Mouse (Mus musculus) CH12.LX (cell line): Measurements from ENCODE around the gene Stox2. TPM values are rescaled to one million over a fixed set of nuclear protein-coding genes. Genes with fewer than 3 reads are reported as not detected.

Experiments
- DNase-seq: peaks from one replicate; pipeline ENCODE4 v3.0.0-alpha.2; 2013; ENCODE audit errors: extremely low read depth
- H3K27ac ChIP-seq: 2 replicates; pipeline ENCODE4 v1.5.1; 2012; ENCODE audit warnings: low read depth, mild to moderate bottlenecking, control low read depth, moderate library complexity; ENCODE audit not compliant: insufficient read depth
- H3K27me3 ChIP-seq: replicated peaks from 2 replicates; pipeline ENCODE3; 2012; ENCODE audit warnings: inconsistent platforms
- H3K36me3 ChIP-seq, 2 experiments: replicated peaks in 1 of 2; 2 replicates each; pipeline versions ENCODE3 to v1.6.1; 2012; ENCODE audit warnings: inconsistent platforms in 1 of 2, low read length in 1 of 2, mild to moderate bottlenecking in 1 of 2, mixed read lengths in 1 of 2, moderate library complexity in 1 of 2; ENCODE audit not compliant: control insufficient read depth in 1 of 2, insufficient read depth in 1 of 2
- H3K4me1 ChIP-seq, 2 experiments: 2 replicates each; pipeline ENCODE4 v1.6.1; 2012; ENCODE audit warnings: inconsistent platforms in 1 of 2, moderate library complexity in 1 of 2; ENCODE audit not compliant: insufficient read depth in 2 of 2, control insufficient read depth in 1 of 2
- H3K4me2 ChIP-seq: 2 replicates; pipeline ENCODE4 v1.6.1; 2012; ENCODE audit warnings: low read depth, mild to moderate bottlenecking, control low read depth; ENCODE audit not compliant: poor library complexity, insufficient read depth, severe bottlenecking
- H3K4me3 ChIP-seq, 3 experiments: fragments of 150-350 bp in 1 of 3; sonication (generic) in 1 of 3; replicated peaks in 1 of 3; 2 replicates each; pipeline versions ENCODE3 to v1.5.1; 2011 to 2012; ENCODE audit warnings: low read depth in 2 of 3, low read length in 2 of 3, mild to moderate bottlenecking in 2 of 3, moderate library complexity in 2 of 3, control low read depth in 1 of 3, improper control_type of control experiment in 1 of 3, inconsistent platforms in 1 of 3, mixed read lengths in 1 of 3; ENCODE audit not compliant: poor library complexity in 1 of 3
- H3K79me2 ChIP-seq: replicated peaks from 2 replicates; pipeline ENCODE4 v1.6.1; 2012; ENCODE audit warnings: mild to moderate bottlenecking, moderate library complexity; ENCODE audit not compliant: control insufficient read depth, poor library complexity, insufficient read depth, severe bottlenecking; ENCODE audit errors: extremely low read depth
- H3K9ac ChIP-seq: 2 replicates; pipeline ENCODE4 v1.6.1; 2012; ENCODE audit warnings: low read depth, mild to moderate bottlenecking, control low read depth, moderate library complexity; ENCODE audit not compliant: insufficient read depth
- H3K9me3 ChIP-seq: replicated peaks from 2 replicates; pipeline ENCODE3; 2012; ENCODE audit warnings: low read length, inconsistent platforms, mixed read lengths
- BHLHE40 ChIP-seq: IDR thresholded peaks from 2 replicates; pipeline ENCODE4 v1.6.1; 2011; ENCODE audit warnings: mild to moderate bottlenecking, low read depth, low read length, improper control_type of control experiment
- CTCF ChIP-seq, 2 experiments: IDR thresholded peaks in 1 of 2; conservative IDR thresholded peaks in 1 of 2; 2 replicates each; pipeline ENCODE4 v1.5.1; 2011 to 2012; ENCODE audit warnings: low read depth in 2 of 2, low read length in 2 of 2, improper control_type of control experiment in 1 of 2, inconsistent platforms in 1 of 2, mild to moderate bottlenecking in 1 of 2, moderate library complexity in 1 of 2
- E2F4 ChIP-seq: IDR thresholded peaks from 2 replicates; pipeline ENCODE4 v1.6.1; 2011; ENCODE audit warnings: low read depth, low read length, improper control_type of control experiment; ENCODE audit not compliant: insufficient replicate concordance
- ELF1 ChIP-seq: IDR thresholded peaks from 2 replicates; pipeline ENCODE4 v1.6.1; 2014; ENCODE audit warnings: low read depth, mild to moderate bottlenecking, inconsistent platforms, low read length, improper control_type of control experiment
- EP300 ChIP-seq: IDR thresholded peaks from 2 replicates; pipeline ENCODE4 v1.6.1; 2011; ENCODE audit warnings: low read length, improper control_type of control experiment
- ETS1 ChIP-seq: conservative IDR thresholded peaks from 2 replicates; pipeline ENCODE4 v1.6.1; 2012; ENCODE audit warnings: low read depth, mild to moderate bottlenecking, inconsistent platforms, low read length, improper control_type of control experiment, moderate library complexity
- GABPA ChIP-seq: IDR thresholded peaks from 2 replicates; pipeline ENCODE4 v1.6.1; 2012; ENCODE audit warnings: low read depth, low read length, improper control_type of control experiment, inconsistent platforms; ENCODE audit not compliant: insufficient replicate concordance
- HCFC1 ChIP-seq: IDR thresholded peaks from 2 replicates; pipeline ENCODE4 v1.6.1; 2012; ENCODE audit warnings: low read depth, mild to moderate bottlenecking, inconsistent platforms, low read length, improper control_type of control experiment
- IRF4 ChIP-seq: IDR thresholded peaks from 2 replicates; pipeline ENCODE4 v1.6.1; 2014; ENCODE audit warnings: low read depth, mild to moderate bottlenecking, inconsistent platforms, low read length, improper control_type of control experiment
- JUND ChIP-seq: conservative IDR thresholded peaks from 2 replicates; pipeline ENCODE4 v1.6.1; 2011; ENCODE audit warnings: low read depth, low read length, improper control_type of control experiment
- MAFK ChIP-seq: IDR thresholded peaks from 2 replicates; pipeline ENCODE4 v1.6.1; 2011; ENCODE audit warnings: low read length, improper control_type of control experiment; ENCODE audit not compliant: insufficient replicate concordance
- MAX ChIP-seq: IDR thresholded peaks from 2 replicates; pipeline ENCODE4 v1.6.1; 2011; ENCODE audit warnings: low read length, improper control_type of control experiment
- MAZ ChIP-seq: IDR thresholded peaks from 2 replicates; pipeline ENCODE4 v1.6.1; 2012; ENCODE audit warnings: low read depth, mild to moderate bottlenecking, inconsistent platforms, low read length, improper control_type of control experiment, moderate library complexity
- MXI1 ChIP-seq: IDR thresholded peaks from 2 replicates; pipeline ENCODE4 v1.6.1; 2011; ENCODE audit warnings: mild to moderate bottlenecking, low read depth, low read length, improper control_type of control experiment
- NELFE ChIP-seq: IDR thresholded peaks from 2 replicates; pipeline ENCODE4 v1.6.1; 2011; ENCODE audit warnings: low read depth, low read length, improper control_type of control experiment
- PAX5 ChIP-seq: IDR thresholded peaks from 2 replicates; pipeline ENCODE4 v1.6.1; 2012; ENCODE audit warnings: low read length, inconsistent platforms, mixed read lengths
- POLR2A ChIP-seq: IDR thresholded peaks from 2 replicates; pipeline ENCODE4 v1.6.1; 2011; ENCODE audit warnings: low read depth, mild to moderate bottlenecking, improper control_type of control experiment, low read length
- POLR2AphosphoS2 ChIP-seq: IDR thresholded peaks from 2 replicates; pipeline ENCODE4 v1.6.1; 2011; ENCODE audit warnings: low read depth, low read length, improper control_type of control experiment
- RAD21 ChIP-seq: IDR thresholded peaks from 2 replicates; pipeline ENCODE4 v1.6.1; 2011; ENCODE audit warnings: low read depth, mild to moderate bottlenecking, low read length, improper control_type of control experiment, moderate library complexity
- RCOR1 ChIP-seq: conservative IDR thresholded peaks from 2 replicates; pipeline ENCODE4 v1.6.1; 2012; ENCODE audit warnings: low read depth, mild to moderate bottlenecking, inconsistent platforms, low read length, improper control_type of control experiment
- SMC3 ChIP-seq: IDR thresholded peaks from 2 replicates; pipeline ENCODE4 v1.6.1; 2011; ENCODE audit warnings: low read depth, low read length, improper control_type of control experiment
- TBP ChIP-seq: conservative IDR thresholded peaks from 2 replicates; pipeline ENCODE4 v1.6.1; 2011; ENCODE audit warnings: low read depth, low read length, improper control_type of control experiment
- TCF12 ChIP-seq: IDR thresholded peaks from 2 replicates; pipeline ENCODE4 v1.6.1; 2014; ENCODE audit warnings: low read depth, mild to moderate bottlenecking, inconsistent platforms, low read length, improper control_type of control experiment
- UBTF ChIP-seq: IDR thresholded peaks from 2 replicates; pipeline ENCODE4 v1.6.1; 2012; ENCODE audit warnings: low read depth, mild to moderate bottlenecking, inconsistent platforms, low read length, improper control_type of control experiment, moderate library complexity
- USF1 ChIP-seq: IDR thresholded peaks from 2 replicates; pipeline ENCODE4 v1.6.1; 2014; ENCODE audit warnings: low read depth, mild to moderate bottlenecking, inconsistent platforms, low read length, improper control_type of control experiment
- USF2 ChIP-seq: conservative IDR thresholded peaks from 2 replicates; pipeline ENCODE4 v1.6.1; 2011; ENCODE audit warnings: low read depth, low read length, improper control_type of control experiment
- ZC3H11A ChIP-seq: IDR thresholded peaks from 2 replicates; pipeline ENCODE4 v1.6.1; 2012; ENCODE audit warnings: low read depth, mild to moderate bottlenecking, inconsistent platforms, low read length, improper control_type of control experiment
- ZKSCAN1 ChIP-seq: IDR thresholded peaks from 2 replicates; pipeline ENCODE4 v1.6.1; 2012; ENCODE audit warnings: low read depth, inconsistent platforms, low read length, improper control_type of control experiment, borderline replicate concordance
- ZNF384 ChIP-seq: IDR thresholded peaks from 2 replicates; pipeline ENCODE4 v1.6.1; 2012; ENCODE audit warnings: low read depth, low read length, improper control_type of control experiment, inconsistent platforms
- dilution Hi-C: fragments of 300-500 bp; cut with MboI; formaldehyde crosslinking; loops from 2 replicates; pipeline ENCODE4 v1.14.3; 2020; ENCODE audit warnings: low sequenced_read_pairs; ENCODE audit not compliant: extremely low pct_unique_long_range_greater_than_20kb, extremely low pct_ligation_motif_present
- in situ Hi-C: fragments of 300-500 bp; cut with MboI; formaldehyde crosslinking; loops from 3 replicates; pipeline ENCODE4 v1.14.3; 2019; ENCODE audit warnings: low sequenced_read_pairs, low pct_ligation_motif_present, low pct_unique_long_range_greater_than_20kb, mixed read lengths
- polyA plus RNA-seq: library from polyadenylated mRNA; unstranded; fragments of >175 nt; gene quantifications from 2 replicates; pipeline ENCODE4 v1.2.1, GENCODE M21; 2012; ENCODE audit warnings: low read depth; ENCODE audit not compliant: insufficient read length
- total RNA-seq, 2 experiments: library from RNA; depleted of rRNA; stranded (reverse); fragments of 300-350 nt in 1 of 2; fragments of >200 nt in 1 of 2; gene quantifications; 2 replicates each; pipeline ENCODE4 v1.2.3; 2012 to 2014

Gene Stox2
- total and polyA plus RNA-seq, 3 experiments: 0.23 to 1.0 (median 0.42) TPM

- Histone ChIP-seq H3K9ac (no peak overlapping the region), H3K27ac (no peak overlapping the region), H3K4me2 (no peak overlapping the region), H3K4me1 (peaks cover 3 to 22% of the 10 kb centered on the region in 2 experiments; a peak in 3 of 4 replicates), H3K9me3 (no peaks in the 10 kb centered on the region), H3K79me2 (no peaks in the 10 kb centered on the region), H3K4me3 (no peak overlapping the region), H3K36me3 (no peaks in the 10 kb centered on the region), H3K27me3 (no peaks in the 10 kb centered on the region)
- dilution Hi-C loops (no loop called here), in situ Hi-C loops (loop anchor here (25.0 kb wide), 3 partner anchors 307 to 1093 kb away; partner anchors contain the start of genes Cenpu, Helt and Ing2)
- TF ChIP-seq MAZ (no peak), ETS1 (no peak), BHLHE40 (no peak), ELF1 (no peak), RCOR1 (no peak), TBP (no peak), E2F4 (no peak), USF2 (no peak), IRF4 (no peak), MAFK (no peak), ZC3H11A (no peak), MXI1 (no peak), HCFC1 (no peak), EP300 (no peak), JUND (no peak), ZKSCAN1 (no peak), POLR2A (no peak)
- DNase-seq: no peak
Observed at GRCm38 (mm10) chr8:47380725-47381124, 65.4 kb downstream of the Stox2 start.

DNA sequence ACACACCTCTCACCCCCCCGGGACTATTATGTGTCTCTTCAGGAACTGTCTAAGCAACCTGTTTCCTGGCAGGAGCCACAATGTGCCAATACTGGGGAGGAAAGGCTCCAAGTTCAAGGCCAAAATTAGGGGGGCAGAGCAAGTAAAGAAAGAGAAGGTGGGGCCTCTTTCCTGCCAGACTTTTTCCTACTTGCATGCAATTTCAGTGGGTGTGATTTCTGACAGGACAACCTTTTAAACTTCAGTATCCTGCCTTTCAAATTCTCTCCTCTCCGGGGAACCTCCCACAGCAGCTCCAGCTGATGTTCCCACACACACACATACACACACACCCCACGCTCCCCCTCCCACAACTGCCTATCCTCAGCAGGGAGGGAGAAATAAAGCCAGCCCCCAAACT is 66.1 kb downstream of the Stox2 start:
- in situ Hi-C loops (loop anchor here (25.0 kb wide), 3 partner anchors 307 to 1093 kb away; partner anchors contain the start of genes Cenpu, Helt and Ing2), dilution Hi-C loops (no loop called here)
- H3K4me2 ChIP-seq: no peak overlapping the region
- no peak overlapping the region for H3K9ac ChIP-seq
- H3K27ac ChIP-seq: no peak overlapping the region
- H3K4me3 ChIP-seq: no peak overlapping the region
- no peaks in the 10 kb centered on the region for H3K9me3 ChIP-seq
- no peaks in the 10 kb centered on the region for H3K79me2 ChIP-seq
- H3K27me3 ChIP-seq: no peaks in the 10 kb centered on the region
- peaks cover 3 to 22% of the 10 kb centered on the region in 2 experiments; a peak in 3 of 4 replicates for H3K4me1 ChIP-seq
- TF ChIP-seq PAX5: no peak
- TF ChIP-seq ZC3H11A: no peak
- TF ChIP-seq MXI1: no peak
- TF ChIP-seq TCF12: no peak
- TF ChIP-seq UBTF: no peak
- no peak for TF ChIP-seq MAZ
- no peak for TF ChIP-seq GABPA
- TF ChIP-seq RAD21: no peak
- no peak for TF ChIP-seq CTCF (conservative IDR thresholded peaks at IDR 0.05 in 1 of 2, IDR thresholded peaks at IDR 0.05 in 1 of 2; ENCODE audit: low read depth in 2 of 2, low read length in 2 of 2)
- TF ChIP-seq ELF1: no peak
- no peak for TF ChIP-seq ZNF384
- TF ChIP-seq POLR2A: no peak
- TF ChIP-seq NELFE: no peak
- TF ChIP-seq BHLHE40: no peak
- TF ChIP-seq POLR2AphosphoS2: no peak
- no peak for TF ChIP-seq MAFK
- no peak for TF ChIP-seq USF1
- no peak for TF ChIP-seq SMC3
- no peak for TF ChIP-seq JUND
- TF ChIP-seq MAX: no peak
- H3K36me3 ChIP-seq: no peaks in the 10 kb centered on the region
- no peak for DNase-seq
